In the genomic region with DNA sequence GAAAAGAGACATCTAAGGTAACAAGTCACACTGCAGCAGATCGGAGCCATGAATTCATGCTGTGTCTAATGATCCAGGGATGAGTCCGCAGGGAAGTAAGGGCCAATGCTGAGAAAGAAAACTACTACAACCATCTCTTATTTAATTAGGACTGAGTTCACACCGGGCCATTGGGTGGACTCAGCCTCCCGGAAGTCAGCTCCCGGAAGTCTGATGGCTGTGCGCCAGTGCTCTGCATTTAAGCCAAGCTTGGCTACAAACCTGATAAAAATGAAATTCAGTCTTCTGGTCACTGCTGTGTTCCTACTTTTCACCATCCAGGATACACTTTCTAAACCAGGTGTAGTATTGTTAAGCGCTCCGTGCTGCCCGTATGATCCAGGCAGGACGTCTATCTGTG, we compare ENCODE assay signal across 10 mouse cellular contexts.
DNase-seq lines count a peak whose midpoint lies in the region; ATAC-seq and TF ChIP-seq lines count a peak whose summit lies in the region.
"Had no signal": no experiment of that assay in that cellular context is flagged by ENCODE, and none has a peak within 500 bp of the region (broad histone marks: within the 10 kb centered on the region; RNA-seq: fewer than 3 reads in every experiment).

No protein-coding gene starts in this region.

- H3K27ac ChIP-seq in heart, embryonic 12.5 days (ENCODE audit: poor library complexity, severe bottlenecking), result no peak overlapping the region
- H3K27ac ChIP-seq in testis, adult 2 months (ENCODE audit: control insufficient read depth, insufficient read depth, low read depth, low read length), result no peak overlapping the region
- H3K27ac ChIP-seq in kidney, postnatal 0 days, result no peak overlapping the region
- H3K27ac ChIP-seq: liver, embryonic 12.5 days; neural tube, embryonic 12.5 days had no signal

- no peaks in the 10 kb centered on the region for H3K9me3 ChIP-seq in heart, embryonic 12.5 days (replicated peaks)
- no peaks in the 10 kb centered on the region for H3K9me3 ChIP-seq in kidney, postnatal 0 days (replicated peaks; ENCODE audit: low read length)
- H3K9me3 ChIP-seq: liver, embryonic 12.5 days; neural tube, embryonic 12.5 days had no signal

- no peak overlapping the region for H3K4me3 ChIP-seq in heart, embryonic 12.5 days
- peak overlapping the region; percentile 76 for H3K4me3 ChIP-seq in testis, adult 2 months (ENCODE audit: control insufficient read depth, low read depth, low read length)
- H3K4me3 ChIP-seq in kidney, postnatal 0 days (replicated peaks; ENCODE audit: low read depth, low read length), result no peak overlapping the region
- H3K4me3 ChIP-seq: liver, embryonic 12.5 days; neural tube, embryonic 12.5 days had no signal

- TF ChIP-seq CTCF in testis, adult 2 months (IDR thresholded peaks at IDR 0.05; ENCODE audit: control insufficient read depth, insufficient read depth, insufficient replicate concordance, low read depth, low read length), result no peak
- no peak for TF ChIP-seq CTCF in kidney, postnatal 0 days (IDR thresholded peaks at IDR 0.05; ENCODE audit: low read depth)

- no peak for ATAC-seq in heart, embryonic 12.5 days (ENCODE audit: insufficient number of reproducible peaks, low FRiP score)
- no peak for ATAC-seq in kidney, postnatal 0 days (replicated peaks; ENCODE audit: low FRiP score, low read depth)
- ATAC-seq: liver, embryonic 12.5 days had no signal

- no peaks in the 10 kb centered on the region for H3K4me1 ChIP-seq in heart, embryonic 12.5 days (replicated peaks)
- no peaks in the 10 kb centered on the region; the same call in 1 of the 2 replicates for H3K4me1 ChIP-seq in testis, adult 2 months (ENCODE audit: control insufficient read depth, insufficient read depth, low read length)
- no peaks in the 10 kb centered on the region for H3K4me1 ChIP-seq in kidney, postnatal 0 days (replicated peaks; ENCODE audit: insufficient read depth, low read length)
- H3K4me1 ChIP-seq: liver, embryonic 12.5 days; neural tube, embryonic 12.5 days had no signal

- H3K27me3 ChIP-seq in heart, embryonic 12.5 days (replicated peaks), result no peaks in the 10 kb centered on the region
- H3K27me3 ChIP-seq in testis, adult 2 months (ENCODE audit: control insufficient read depth, insufficient read depth, low read length), result no peaks in the 10 kb centered on the region
- H3K27me3 ChIP-seq in kidney, postnatal 0 days (ENCODE audit: insufficient read depth, low read length), result no peaks in the 10 kb centered on the region
- H3K27me3 ChIP-seq: liver, embryonic 12.5 days; neural tube, embryonic 12.5 days had no signal

- 82% methylated on average over 10 of the region's 10 CpGs for WGBS in heart, embryonic 12.5 days
- 69% methylated on average over 10 of the region's 10 CpGs for WGBS in kidney, postnatal 0 days

- H3K9ac ChIP-seq in heart, embryonic 12.5 days, result no peak overlapping the region
- H3K9ac ChIP-seq in kidney, postnatal 0 days (ENCODE audit: low read depth, low read length), result no peak overlapping the region
- H3K9ac ChIP-seq: liver, embryonic 12.5 days; neural tube, embryonic 12.5 days had no signal

- DNase-seq in heart, adult 11 months, result peak; percentile 93
- no peak for DNase-seq in testis, postnatal 14 days (ENCODE audit: low spot score)
- peak; percentile 57 for DNase-seq in kidney, postnatal 0 days (ENCODE audit: low spot score)
- no peak for DNase-seq in spleen, postnatal 4 days (ENCODE audit: low spot score in 2 of 2)
- DNase-seq in spleen, postnatal 36 days (ENCODE audit: low spot score in 2 of 2), result no peak
- DNase-seq in spleen, postnatal 14 days (ENCODE audit: low spot score in 2 of 2), result no peak

- no peaks in the 10 kb centered on the region for H3K36me3 ChIP-seq in heart, embryonic 12.5 days
- no peaks in the 10 kb centered on the region for H3K36me3 ChIP-seq in testis, adult 2 months (ENCODE audit: control insufficient read depth, insufficient read depth, low read length)
- H3K36me3 ChIP-seq in kidney, postnatal 0 days (ENCODE audit: insufficient read depth, low read length), result no peaks in the 10 kb centered on the region
- H3K36me3 ChIP-seq: liver, embryonic 12.5 days; neural tube, embryonic 12.5 days had no signal

- TF ChIP-seq POLR2A in testis, adult 2 months (IDR thresholded peaks at IDR 0.05; ENCODE audit: control insufficient read depth, low read depth, low read length), result no peak

- H3K4me2 ChIP-seq in heart, embryonic 12.5 days, result no peak overlapping the region
- H3K4me2 ChIP-seq in kidney, postnatal 0 days (ENCODE audit: low read length), result no peak overlapping the region
- H3K4me2 ChIP-seq: liver, embryonic 12.5 days; neural tube, embryonic 12.5 days had no signal

Comparison
In these comparisons a context has a peak if more than half of its experiments do, and no peak if none do; other contexts are left out.
1. DNase-seq: peak in heart, adult 11 months (single experiment) and kidney, postnatal 0 days (single experiment); none in testis, postnatal 14 days (single experiment), spleen, postnatal 4 days (0 of 2), spleen, postnatal 36 days (0 of 2) and spleen, postnatal 14 days (0 of 2).